Mouse (Mus musculus): ENCODE measurements around the gene Wipi2. TPM values are rescaled to one million over a fixed set of nuclear protein-coding genes. Genes with fewer than 3 reads are reported as not detected.
A peak's percentile ranks its signal among the peaks of the same experiment; 100 is the strongest.

The Wipi2 gene
- total and polyA plus RNA-seq, 3 experiments, result 38.6 to 74.7 (median 53.6) TPM

DNA sequence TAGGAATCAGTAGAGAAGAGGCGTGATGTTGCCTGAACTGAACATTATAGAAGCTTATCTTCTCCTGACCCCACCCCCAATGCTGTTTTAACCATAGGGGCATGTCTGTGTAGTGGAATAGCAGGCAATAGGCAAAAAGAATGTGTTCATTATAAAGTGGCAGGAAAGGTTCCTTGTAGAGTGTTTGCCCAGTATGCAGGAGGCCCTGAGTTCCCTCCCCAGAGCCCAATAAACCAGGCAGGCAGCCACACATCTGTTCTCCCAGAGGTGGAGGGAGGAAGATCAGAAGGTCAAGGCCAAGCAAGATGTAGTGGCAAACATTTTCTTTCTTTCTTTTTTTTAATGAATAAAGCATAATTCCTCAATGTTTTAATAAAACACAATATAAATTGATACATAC lies 5.4 kb upstream of the Wipi2 start:
- no peaks in the 10 kb centered on the region for H3K9me3 ChIP-seq (replicated peaks; ENCODE audit: insufficient read depth, low read length)
- H3K9ac ChIP-seq (ENCODE audit: control insufficient read depth, low read depth, low read length, poor library complexity, severe bottlenecking), result no peak overlapping the region
- no peaks in the 10 kb centered on the region; a peak in 2 of 4 replicates for H3K27me3 ChIP-seq (ENCODE audit: control insufficient read depth in 1 of 2, insufficient read depth in 2 of 2, low read length in 2 of 2)
- TF ChIP-seq ELF1 (IDR thresholded peaks at IDR 0.05; ENCODE audit: low read depth, low read length) (no peak), EP300 (IDR thresholded peaks at IDR 0.05; ENCODE audit: low read depth in 1 of 2, low read length in 2 of 2) (no peak), MAFK (IDR thresholded peaks at IDR 0.05; ENCODE audit: borderline replicate concordance, low read depth, low read length) (no peak), BHLHE40 (IDR thresholded peaks at IDR 0.05; ENCODE audit: borderline replicate concordance, low read depth, low read length) (no peak)
- no peaks in the 10 kb centered on the region for H3K79me2 ChIP-seq (ENCODE audit: control insufficient read depth, insufficient read depth, low read length, poor library complexity)
- no peak overlapping the region for H3K27ac ChIP-seq (ENCODE audit: control insufficient read depth, low read depth, low read length)
- H3K36me3 ChIP-seq (ENCODE audit: control insufficient read depth in 1 of 2, insufficient read depth in 2 of 2, low read length in 2 of 2), result no peaks in the 10 kb centered on the region
- no peaks in the 10 kb centered on the region for H3K4me1 ChIP-seq (ENCODE audit: control insufficient read depth in 1 of 2, insufficient read depth in 2 of 2, low read length in 2 of 2)
- H3K4me3 ChIP-seq (ENCODE audit: control insufficient read depth in 1 of 2, insufficient read depth in 1 of 2, low read depth in 2 of 2, low read length in 2 of 2), result no peak overlapping the region
- no peak for DNase-seq (ENCODE audit: low read depth, low spot score)

DNA sequence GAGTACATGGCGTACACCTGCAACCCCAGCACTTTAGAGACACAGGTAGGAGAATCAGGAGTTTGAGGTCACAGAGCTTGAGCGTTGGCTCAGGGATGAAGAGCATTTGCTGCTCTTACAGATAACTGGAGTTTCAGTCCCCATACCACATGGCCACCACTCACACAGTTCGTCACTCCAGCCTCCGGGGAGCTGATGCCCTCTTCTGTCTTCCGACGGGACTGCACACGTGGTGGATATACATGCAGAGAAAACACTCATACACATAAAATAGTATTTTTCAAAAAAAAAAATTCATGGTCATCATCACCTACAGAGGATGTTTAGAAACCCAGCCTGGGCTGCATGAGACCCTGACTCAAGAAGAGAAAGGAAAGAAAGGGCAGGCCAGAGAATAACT lies 4.4 kb upstream of the Wipi2 start:
- Histone ChIP-seq H3K4me3 (ENCODE audit: control insufficient read depth in 1 of 2, insufficient read depth in 1 of 2, low read depth in 2 of 2, low read length in 2 of 2) (no peak overlapping the region), H3K36me3 (ENCODE audit: control insufficient read depth in 1 of 2, insufficient read depth in 2 of 2, low read length in 2 of 2) (0 out of 4 replicates have a peak, but pooled peaks cover 0 to 2% of the 10 kb centered on the region in 2 experiments), H3K79me2 (ENCODE audit: control insufficient read depth, insufficient read depth, low read length, poor library complexity) (no peaks in the 10 kb centered on the region), H3K27me3 (ENCODE audit: control insufficient read depth in 1 of 2, insufficient read depth in 2 of 2, low read length in 2 of 2) (no peaks in the 10 kb centered on the region; a peak in 1 of 4 replicates), H3K27ac (ENCODE audit: control insufficient read depth, low read depth, low read length) (no peak overlapping the region), H3K4me1 (ENCODE audit: control insufficient read depth in 1 of 2, insufficient read depth in 2 of 2, low read length in 2 of 2) (0 out of 4 replicates have a peak, but pooled peaks cover 0 to 3% of the 10 kb centered on the region in 2 experiments), H3K9me3 (replicated peaks; ENCODE audit: insufficient read depth, low read length) (no peaks in the 10 kb centered on the region), H3K9ac (ENCODE audit: control insufficient read depth, low read depth, low read length, poor library complexity, severe bottlenecking) (no peak overlapping the region)
- TF ChIP-seq CTCF (IDR thresholded peaks at IDR 0.05 in 2 of 3, conservative IDR thresholded peaks at IDR 0.05 in 1 of 3; ENCODE audit: control insufficient read depth in 1 of 3, insufficient read depth in 1 of 3, low read depth in 2 of 3, low read length in 3 of 3, poor library complexity in 1 of 3, severe bottlenecking in 1 of 3), result peak in 1 of 3 experiments; percentile 10; a peak in 2 of 6 replicates
- TF ChIP-seq TBP (IDR thresholded peaks at IDR 0.05; ENCODE audit: low read depth, low read length), result no peak
- peak; percentile 18 for DNase-seq (ENCODE audit: low read depth, low spot score)

- Histone ChIP-seq H3K27me3 (ENCODE audit: control insufficient read depth in 1 of 2, insufficient read depth in 2 of 2, low read length in 2 of 2) (no peaks in the 10 kb centered on the region; a peak in 1 of 4 replicates), H3K27ac (ENCODE audit: control insufficient read depth, low read depth, low read length) (peak overlapping the region; percentile 79)
- TF ChIP-seq CHD1 (IDR thresholded peaks at IDR 0.05; ENCODE audit: low read depth, low read length) (peak; percentile 51; the same call in 1 of the 2 replicates), POLR2A (IDR thresholded peaks at IDR 0.05; ENCODE audit: control insufficient read depth in 1 of 2, insufficient read depth in 1 of 2, low read depth in 1 of 2, low read length in 2 of 2, poor library complexity in 1 of 2) (peak; percentile 88 to 99), MXI1 (IDR thresholded peaks at IDR 0.05; ENCODE audit: low read depth, low read length) (no peak; the same call in 1 of the 2 replicates), MYB (IDR thresholded peaks at IDR 0.05; ENCODE audit: low read depth, low read length) (peak; percentile 12; the same call in 1 of the 2 replicates), KAT2A (conservative IDR thresholded peaks at IDR 0.05; ENCODE audit: low read depth, low read length) (peak; percentile 62; the same call in 1 of the 2 replicates), ZC3H11A (IDR thresholded peaks at IDR 0.05; ENCODE audit: low read depth, low read length) (no peak), MYC (IDR thresholded peaks at IDR 0.05; ENCODE audit: low read depth, low read length) (peak; percentile 73; the same call in 1 of the 2 replicates), TCF12 (IDR thresholded peaks at IDR 0.05; ENCODE audit: low read depth, low read length) (peak; percentile 70), E2F4 (IDR thresholded peaks at IDR 0.05; ENCODE audit: borderline replicate concordance, low read depth, low read length) (0 out of 2 replicates have a peak, but pooled peaks have one; percentile 48), NRF1 (IDR thresholded peaks at IDR 0.05; ENCODE audit: insufficient read depth, low read depth, low read length, poor library complexity, severe bottlenecking) (peak; percentile 98), ZMIZ1 (IDR thresholded peaks at IDR 0.05; ENCODE audit: low read depth, low read length) (peak; percentile 92), BHLHE40 (IDR thresholded peaks at IDR 0.05; ENCODE audit: borderline replicate concordance, low read depth, low read length) (no peak), POLR2AphosphoS2 (IDR thresholded peaks at IDR 0.05; ENCODE audit: low read length) (peak; percentile 95), ZKSCAN1 (IDR thresholded peaks at IDR 0.05; ENCODE audit: low read depth, low read length) (no peak), POLR2AphosphoS5 (IDR thresholded peaks at IDR 0.05; ENCODE audit: borderline replicate concordance, low read depth, low read length) (peak; percentile 70; the same call in 1 of the 2 replicates), ETS1 (IDR thresholded peaks at IDR 0.05; ENCODE audit: low read depth, low read length) (peak; percentile 40; the same call in 1 of the 2 replicates), SIN3A (IDR thresholded peaks at IDR 0.05; ENCODE audit: low read length) (peak; percentile 52; the same call in 1 of the 2 replicates), NELFE (IDR thresholded peaks at IDR 0.05; ENCODE audit: low read depth, low read length) (peak; percentile 98)
Measured at GRCm38 (mm10) chr5:142628726-142629662, 1.5 kb downstream of the Wipi2 start.

More at GRCm38 (mm10) chr5:142628726-142629662, 1.5 kb downstream of the Wipi2 start:
- H3K9ac ChIP-seq (ENCODE audit: control insufficient read depth, low read depth, low read length, poor library complexity, severe bottlenecking), result peak overlapping the region; percentile 82
- H3K9me3 ChIP-seq (replicated peaks; ENCODE audit: insufficient read depth, low read length), result no peaks in the 10 kb centered on the region
- peaks cover 20% of the 10 kb centered on the region for H3K79me2 ChIP-seq (ENCODE audit: control insufficient read depth, insufficient read depth, low read length, poor library complexity)
- H3K36me3 ChIP-seq (ENCODE audit: control insufficient read depth in 1 of 2, insufficient read depth in 2 of 2, low read length in 2 of 2), result peaks cover 0 to 5% of the 10 kb centered on the region in 2 experiments; a peak in 2 of 4 replicates
- peak; percentile 97 for DNase-seq (ENCODE audit: low read depth, low spot score)
- H3K4me3 ChIP-seq (ENCODE audit: control insufficient read depth in 1 of 2, insufficient read depth in 1 of 2, low read depth in 2 of 2, low read length in 2 of 2), result peak overlapping the region; percentile 91 to 100
- peaks cover 0 to 7% of the 10 kb centered on the region in 2 experiments; a peak in 1 of 4 replicates for H3K4me1 ChIP-seq (ENCODE audit: control insufficient read depth in 1 of 2, insufficient read depth in 2 of 2, low read length in 2 of 2)

All from MEL (cell line).